Mouse (Mus musculus) MEL (cell line): ENCODE data around the gene Col18a1. TPM values are rescaled to one million over a fixed set of nuclear protein-coding genes. Genes with fewer than 3 reads are reported as not detected.

Experiments
- DNase-seq: peaks from one replicate; pipeline ENCODE4 v3.0.0; 2011; ENCODE audit warnings: low read depth, low spot score
- H3K27ac ChIP-seq: 2 replicates; pipeline ENCODE4 v1.5.1; 2012; ENCODE audit warnings: low read depth, mild to moderate bottlenecking, control low read depth, low read length, moderate library complexity; ENCODE audit not compliant: control insufficient read depth
- H3K27me3 ChIP-seq, 2 experiments: fragments of 150-350 bp in 1 of 2; sonication (generic) in 1 of 2; 2 replicates each; pipeline ENCODE4 v1.6.1; 2012; ENCODE audit warnings: low read length in 2 of 2, mild to moderate bottlenecking in 2 of 2, improper control_type of control experiment in 1 of 2, moderate library complexity in 1 of 2; ENCODE audit not compliant: insufficient read depth in 2 of 2, control insufficient read depth in 1 of 2
- H3K36me3 ChIP-seq, 2 experiments: 2 replicates each; pipeline ENCODE4 v1.6.1; 2012 to 2014; ENCODE audit warnings: low read length in 2 of 2, improper control_type of control experiment in 1 of 2, inconsistent platforms in 1 of 2, mild to moderate bottlenecking in 1 of 2; ENCODE audit not compliant: insufficient read depth in 2 of 2, control insufficient read depth in 1 of 2
- H3K4me1 ChIP-seq, 2 experiments: fragments of 150-350 bp in 1 of 2; sonication (generic) in 1 of 2; 2 replicates each; pipeline ENCODE4 v1.6.1; 2012; ENCODE audit warnings: low read length in 2 of 2, improper control_type of control experiment in 1 of 2, mild to moderate bottlenecking in 1 of 2; ENCODE audit not compliant: insufficient read depth in 2 of 2, control insufficient read depth in 1 of 2
- H3K4me3 ChIP-seq, 2 experiments: fragments of 150-350 bp in 1 of 2; sonication (generic) in 1 of 2; 2 replicates each; pipeline ENCODE4 v1.5.1; 2012; ENCODE audit warnings: low read depth in 2 of 2, low read length in 2 of 2, mild to moderate bottlenecking in 2 of 2, moderate library complexity in 2 of 2, control low read depth in 1 of 2, improper control_type of control experiment in 1 of 2; ENCODE audit not compliant: control insufficient read depth in 1 of 2, insufficient read depth in 1 of 2
- H3K79me2 ChIP-seq: 2 replicates; pipeline ENCODE4 v1.6.1; 2012; ENCODE audit warnings: mild to moderate bottlenecking, low read length, moderate library complexity; ENCODE audit not compliant: control insufficient read depth, poor library complexity, insufficient read depth
- H3K9ac ChIP-seq: 2 replicates; pipeline ENCODE4 v1.6.1; 2012; ENCODE audit warnings: low read depth, mild to moderate bottlenecking, control low read depth, low read length, moderate library complexity; ENCODE audit not compliant: control insufficient read depth, poor library complexity, severe bottlenecking
- H3K9me3 ChIP-seq: fragments of 150-350 bp; sonication (generic); replicated peaks from 2 replicates; pipeline ENCODE4 v1.6.1; 2012; ENCODE audit warnings: mild to moderate bottlenecking, low read length, improper control_type of control experiment, moderate library complexity; ENCODE audit not compliant: insufficient read depth
- CHD2 ChIP-seq: IDR thresholded peaks from 2 replicates; pipeline ENCODE4 v1.6.1; 2011; ENCODE audit warnings: low read length, improper control_type of control experiment
- CTCF ChIP-seq, 3 experiments: IDR thresholded peaks in 2 of 3; conservative IDR thresholded peaks in 1 of 3; 2 replicates each; pipeline ENCODE4 v1.5.1; 2011 to 2012; ENCODE audit warnings: low read length in 3 of 3, low read depth in 2 of 3, mild to moderate bottlenecking in 2 of 3, improper control_type of control experiment in 1 of 3, inconsistent platforms in 1 of 3, mixed read lengths in 1 of 3, moderate library complexity in 1 of 3; ENCODE audit not compliant: control insufficient read depth in 1 of 3, insufficient read depth in 1 of 3, poor library complexity in 1 of 3, severe bottlenecking in 1 of 3
- E2F4 ChIP-seq: IDR thresholded peaks from 2 replicates; pipeline ENCODE4 v1.6.1; 2011; ENCODE audit warnings: low read depth, low read length, improper control_type of control experiment, borderline replicate concordance
- JUND ChIP-seq: IDR thresholded peaks from 2 replicates; pipeline ENCODE4 v1.6.1; 2011; ENCODE audit warnings: low read depth, mild to moderate bottlenecking, improper control_type of control experiment, low read length
- MAX ChIP-seq: IDR thresholded peaks from 2 replicates; pipeline ENCODE4 v1.6.1; 2011; ENCODE audit warnings: low read length, improper control_type of control experiment
- MAZ ChIP-seq: IDR thresholded peaks from 2 replicates; pipeline ENCODE4 v1.6.1; 2012; ENCODE audit warnings: low read depth, mild to moderate bottlenecking, inconsistent platforms, low read length, improper control_type of control experiment
- MYB ChIP-seq: IDR thresholded peaks from 2 replicates; pipeline ENCODE4 v1.6.1; 2011; ENCODE audit warnings: mild to moderate bottlenecking, low read depth, low read length, improper control_type of control experiment
- NELFE ChIP-seq: IDR thresholded peaks from 2 replicates; pipeline ENCODE4 v1.6.1; 2011; ENCODE audit warnings: low read depth, low read length, improper control_type of control experiment
- NRF1 ChIP-seq: IDR thresholded peaks from 2 replicates; pipeline ENCODE4 v1.6.1; 2014; ENCODE audit warnings: low read depth, mild to moderate bottlenecking, inconsistent platforms, low read length, improper control_type of control experiment, moderate library complexity; ENCODE audit not compliant: poor library complexity, insufficient read depth, severe bottlenecking
- POLR2A ChIP-seq, 2 experiments: IDR thresholded peaks; 2 replicates each; pipeline ENCODE4 v1.6.1; 2011 to 2012; ENCODE audit warnings: low read length in 2 of 2, mild to moderate bottlenecking in 2 of 2, control low read depth in 1 of 2, improper control_type of control experiment in 1 of 2, low read depth in 1 of 2, moderate library complexity in 1 of 2; ENCODE audit not compliant: control insufficient read depth in 1 of 2, insufficient read depth in 1 of 2, poor library complexity in 1 of 2
- POLR2AphosphoS2 ChIP-seq: IDR thresholded peaks from 2 replicates; pipeline ENCODE4 v1.6.1; 2011; ENCODE audit warnings: low read length, improper control_type of control experiment
- POLR2AphosphoS5 ChIP-seq: IDR thresholded peaks from 2 replicates; pipeline ENCODE4 v1.6.1; 2012; ENCODE audit warnings: low read depth, borderline replicate concordance, mild to moderate bottlenecking, inconsistent platforms, low read length, moderate library complexity, mixed read lengths
- SIN3A ChIP-seq: IDR thresholded peaks from 2 replicates; pipeline ENCODE4 v1.6.1; 2012; ENCODE audit warnings: low read length, improper control_type of control experiment, inconsistent platforms
- SMC3 ChIP-seq: IDR thresholded peaks from 2 replicates; pipeline ENCODE4 v1.6.1; 2011; ENCODE audit warnings: low read depth, low read length, improper control_type of control experiment
- TAL1 ChIP-seq: IDR thresholded peaks from 2 replicates; pipeline ENCODE4 v1.6.1; 2012; ENCODE audit warnings: mild to moderate bottlenecking, inconsistent platforms, low read length, moderate library complexity, mixed read lengths
- TBP ChIP-seq: IDR thresholded peaks from 2 replicates; pipeline ENCODE4 v1.8.0; 2011; ENCODE audit warnings: low read depth, low read length, improper control_type of control experiment
- TCF12 ChIP-seq: IDR thresholded peaks from 2 replicates; pipeline ENCODE4 v1.6.1; 2014; ENCODE audit warnings: low read depth, mild to moderate bottlenecking, inconsistent platforms, low read length, improper control_type of control experiment, moderate library complexity
- UBTF ChIP-seq: IDR thresholded peaks from 2 replicates; pipeline ENCODE4 v1.6.1; 2012; ENCODE audit warnings: low read depth, mild to moderate bottlenecking, inconsistent platforms, low read length, improper control_type of control experiment, moderate library complexity, borderline replicate concordance; ENCODE audit not compliant: insufficient read depth
- USF1 ChIP-seq: IDR thresholded peaks from 2 replicates; pipeline ENCODE4 v1.6.1; 2014; ENCODE audit warnings: low read depth, mild to moderate bottlenecking, inconsistent platforms, low read length, improper control_type of control experiment, moderate library complexity
- USF2 ChIP-seq, 2 experiments: IDR thresholded peaks; 2 replicates each; pipeline ENCODE4 v1.6.1; 2011 to 2012; ENCODE audit warnings: improper control_type of control experiment in 2 of 2, low read length in 2 of 2, borderline replicate concordance in 1 of 2, inconsistent platforms in 1 of 2, low read depth in 1 of 2, mild to moderate bottlenecking in 1 of 2; ENCODE audit not compliant: insufficient read depth in 1 of 2
- ZC3H11A ChIP-seq: IDR thresholded peaks from 2 replicates; pipeline ENCODE4 v1.6.1; 2012; ENCODE audit warnings: low read depth, mild to moderate bottlenecking, inconsistent platforms, low read length, improper control_type of control experiment
- ZKSCAN1 ChIP-seq: IDR thresholded peaks from 2 replicates; pipeline ENCODE4 v1.6.1; 2012; ENCODE audit warnings: low read depth, mild to moderate bottlenecking, inconsistent platforms, low read length, improper control_type of control experiment, moderate library complexity
- polyA plus RNA-seq, 2 experiments: library from polyadenylated mRNA; stranded (reverse) in 1 of 2; unstranded in 1 of 2; fragments of >175 nt in 1 of 2; fragments of >200 nt in 1 of 2; gene quantifications; 2 replicates each; pipeline versions ENCODE4 v1.2.1 to v1.2.4; 2012; ENCODE audit warnings: low replicate concordance in 2 of 2, low read depth in 1 of 2; ENCODE audit not compliant: insufficient read length in 2 of 2, insufficient read depth in 1 of 2, missing spikeins in 1 of 2
- total RNA-seq: library from RNA; depleted of rRNA; stranded (reverse); fragments of 300-350 nt; gene quantifications from 2 replicates; pipeline ENCODE4 v1.2.3, GENCODE M21; 2012

Gene Col18a1
- total and polyA plus RNA-seq, 3 experiments: 0.46 to 1.3 TPM; not detected in 1

- TF ChIP-seq CHD2: no peak
- peaks cover 0 to 6% of the 10 kb centered on the region in 2 experiments; a peak in 2 of 4 replicates for H3K27me3 ChIP-seq
- H3K36me3 ChIP-seq: no peaks in the 10 kb centered on the region; a peak in 1 of 4 replicates
- no peak overlapping the region for H3K4me3 ChIP-seq
- no peak overlapping the region for H3K9ac ChIP-seq
- no peaks in the 10 kb centered on the region for H3K9me3 ChIP-seq
- DNase-seq: no peak
- H3K79me2 ChIP-seq: no peaks in the 10 kb centered on the region
- H3K27ac ChIP-seq: no peak overlapping the region
- H3K4me1 ChIP-seq: peaks cover 0 to 5% of the 10 kb centered on the region in 2 experiments; a peak in 1 of 4 replicates
These were observed 1.8 kb downstream of the Col18a1 start for GRCm38 (mm10) chr10:77164437-77165052.

DNA sequence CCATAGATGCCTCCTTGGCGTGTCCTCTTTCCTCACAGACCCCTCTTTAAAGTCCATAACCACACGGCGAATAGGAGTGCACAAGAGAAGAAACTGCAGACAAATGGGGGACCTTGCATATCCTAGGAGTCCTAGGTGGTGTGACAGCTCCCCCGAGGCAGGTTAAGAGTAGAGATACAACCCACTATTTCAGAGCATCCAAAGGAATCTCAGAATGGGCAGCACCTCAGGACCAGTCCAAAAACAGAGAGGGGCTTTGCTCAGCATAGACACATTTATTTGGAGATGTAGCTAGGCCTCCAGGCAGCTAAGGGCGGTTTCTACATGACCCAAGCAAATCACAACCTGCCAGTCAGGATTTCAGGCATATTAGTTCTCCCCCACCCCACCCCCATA, 2.3 kb downstream of the Col18a1 start:
- peaks cover 3 to 9% of the 10 kb centered on the region in 2 experiments for H3K4me1 ChIP-seq
- TF ChIP-seq E2F4 (no peak), JUND (no peak)
- no peak for DNase-seq
- no peaks in the 10 kb centered on the region for H3K9me3 ChIP-seq
- no peak overlapping the region for H3K27ac ChIP-seq
- no peak overlapping the region for H3K4me3 ChIP-seq
- no peaks in the 10 kb centered on the region for H3K79me2 ChIP-seq
- peaks cover 0 to 6% of the 10 kb centered on the region in 2 experiments; a peak in 2 of 4 replicates for H3K27me3 ChIP-seq
- H3K36me3 ChIP-seq: peaks cover 0 to 4% of the 10 kb centered on the region in 2 experiments; a peak in 2 of 4 replicates
- no peak overlapping the region for H3K9ac ChIP-seq

GRCm38 (mm10) chr10:77163392-77163977, 2.9 kb downstream of the Col18a1 start:
- Histone ChIP-seq H3K27me3 (peaks cover 0 to 6% of the 10 kb centered on the region in 2 experiments; a peak in 2 of 4 replicates), H3K36me3 (peaks cover 0 to 10% of the 10 kb centered on the region in 2 experiments; a peak in 2 of 4 replicates), H3K9ac (no peak overlapping the region), H3K9me3 (no peaks in the 10 kb centered on the region), H3K4me3 (no peak overlapping the region), H3K4me1 (peaks cover 5 to 15% of the 10 kb centered on the region in 2 experiments), H3K27ac (no peak overlapping the region), H3K79me2 (no peaks in the 10 kb centered on the region)
- DNase-seq: no peak
- TF ChIP-seq TAL1 (no peak), NRF1 (no peak), CTCF (IDR thresholded peaks at IDR 0.05 in 2 of 3, conservative IDR thresholded peaks at IDR 0.05 in 1 of 3; ENCODE audit: control insufficient read depth in 1 of 3, insufficient read depth in 1 of 3, low read depth in 2 of 3, low read length in 3 of 3, poor library complexity in 1 of 3, severe bottlenecking in 1 of 3) (no peak), ZC3H11A (no peak), SMC3 (no peak), SIN3A (no peak), USF2 (IDR thresholded peaks at IDR 0.05; ENCODE audit: borderline replicate concordance in 1 of 2, insufficient read depth in 1 of 2, low read depth in 1 of 2, low read length in 2 of 2) (no peak), POLR2AphosphoS5 (no peak), NELFE (no peak), MAZ (no peak), POLR2A (IDR thresholded peaks at IDR 0.05; ENCODE audit: control insufficient read depth in 1 of 2, insufficient read depth in 1 of 2, low read depth in 1 of 2, low read length in 2 of 2, poor library complexity in 1 of 2) (no peak), TBP (no peak), POLR2AphosphoS2 (no peak), TCF12 (no peak), JUND (no peak), MYB (no peak), MAX (no peak), UBTF (no peak), USF1 (no peak), ZKSCAN1 (no peak)
